Mouse (Mus musculus) ES-E14 (cell line): Measurements from ENCODE around the gene Ntsr2. TPM values are rescaled to one million over a fixed set of nuclear protein-coding genes. Genes with fewer than 3 reads are reported as not detected.

Experiments
- DNase-seq: peaks from one replicate; pipeline ENCODE4 v3.0.0-alpha.2; 2013; ENCODE audit warnings: low read depth, low spot score
- H3K27ac ChIP-seq: 2 replicates; pipeline ENCODE4 v1.5.1; 2012; ENCODE audit warnings: low read depth, mild to moderate bottlenecking, low read length, moderate library complexity, mixed read lengths; ENCODE audit not compliant: poor library complexity, insufficient read depth, severe bottlenecking
- H3K36me3 ChIP-seq: 2 replicates; pipeline ENCODE4 v1.6.1; 2012; ENCODE audit warnings: mild to moderate bottlenecking, low read length, moderate library complexity, mixed read lengths; ENCODE audit not compliant: control insufficient read depth, poor library complexity, insufficient read depth, severe bottlenecking
- H3K4me1 ChIP-seq, 2 experiments: fragments of 150-350 bp in 1 of 2; sonication (generic) in 1 of 2; 2 replicates each; pipeline ENCODE4 v1.6.1; 2012; ENCODE audit warnings: low read length in 2 of 2, mild to moderate bottlenecking in 1 of 2, mixed read lengths in 1 of 2; ENCODE audit not compliant: control insufficient read depth in 2 of 2, insufficient read depth in 2 of 2, poor library complexity in 1 of 2
- H3K4me3 ChIP-seq, 2 experiments: fragments of 150-350 bp in 1 of 2; sonication (generic) in 1 of 2; 2 replicates each; pipeline ENCODE4 v1.5.1; 2012; ENCODE audit warnings: low read length in 2 of 2, low read depth in 1 of 2, mild to moderate bottlenecking in 1 of 2, mixed read lengths in 1 of 2; ENCODE audit not compliant: insufficient read depth in 1 of 2, poor library complexity in 1 of 2, severe bottlenecking in 1 of 2
- H3K9ac ChIP-seq: 2 replicates; pipeline ENCODE4 v1.6.1; 2012; ENCODE audit warnings: low read depth, mild to moderate bottlenecking, low read length, mixed read lengths; ENCODE audit not compliant: poor library complexity, insufficient read depth, severe bottlenecking
- H3K9me3 ChIP-seq: fragments of 150-350 bp; sonication (generic); 2 replicates; pipeline ENCODE4 v1.6.1; 2012; ENCODE audit warnings: low read depth, mild to moderate bottlenecking, low read length; ENCODE audit not compliant: control insufficient read depth, insufficient read depth
- CHD2 ChIP-seq: IDR thresholded peaks from 2 replicates; pipeline ENCODE4 v1.6.1; 2014; ENCODE audit warnings: mild to moderate bottlenecking, low read depth, low read length, inconsistent platforms
- HCFC1 ChIP-seq: IDR thresholded peaks from 2 replicates; pipeline ENCODE4 v1.6.1; 2012; ENCODE audit warnings: low read length, inconsistent platforms, borderline replicate concordance; ENCODE audit not compliant: insufficient read depth
- MAFK ChIP-seq: IDR thresholded peaks from 2 replicates; pipeline ENCODE4 v1.6.1; 2014; ENCODE audit warnings: mild to moderate bottlenecking, low read depth, low read length, inconsistent platforms; ENCODE audit not compliant: insufficient read depth
- ZC3H11A ChIP-seq: IDR thresholded peaks from 2 replicates; pipeline ENCODE4 v1.6.1; 2012; ENCODE audit warnings: low read depth, mild to moderate bottlenecking, inconsistent platforms, low read length, borderline replicate concordance
- ZNF384 ChIP-seq: IDR thresholded peaks from 2 replicates; pipeline ENCODE4 v1.6.1; 2012; ENCODE audit warnings: low read depth, low read length, inconsistent platforms
- in situ Hi-C, 2 experiments: fragments of 600-800 bp; cut with MboI; formaldehyde crosslinking; loops; one replicate each; pipeline ENCODE4 v1.15.1; 2025; ENCODE audit warnings: low sequenced_read_pairs in 2 of 2, inconsistent platforms in 1 of 2; ENCODE audit not compliant: unreplicated experiment in 2 of 2
- total RNA-seq: library from RNA; depleted of rRNA; stranded (reverse); fragments of 300-350 nt; gene quantifications from 2 replicates; pipeline ENCODE4 v1.2.3, GENCODE M21; 2012

Gene Ntsr2
- total RNA-seq, 1 experiment, result not detected

GRCm38 (mm10) chr12:16630152-16630865, 22.9 kb upstream of the Ntsr2 start:
- in situ Hi-C loops, result no loop called here
- DNase-seq, result no peak
- Histone ChIP-seq H3K9me3 (no peaks in the 10 kb centered on the region), H3K36me3 (no peaks in the 10 kb centered on the region), H3K9ac (no peak overlapping the region), H3K4me3 (no peak overlapping the region), H3K4me1 (peaks cover 0 to 2% of the 10 kb centered on the region in 2 experiments; a peak in 1 of 4 replicates), H3K27ac (no peak overlapping the region)
- TF ChIP-seq MAFK (no peak), ZNF384 (no peak), CHD2 (no peak), HCFC1 (no peak), ZC3H11A (no peak)

GRCm38 (mm10) chr12:16630866-16631185, 22.4 kb upstream of the Ntsr2 start:
- no peak for TF ChIP-seq CHD2
- no peak for TF ChIP-seq ZNF384
- no peak for TF ChIP-seq HCFC1
- no peak for TF ChIP-seq MAFK
- no peak for TF ChIP-seq ZC3H11A
- Histone ChIP-seq H3K27ac (no peak overlapping the region), H3K9ac (no peak overlapping the region), H3K36me3 (no peaks in the 10 kb centered on the region), H3K4me1 (peaks cover 0 to 2% of the 10 kb centered on the region in 2 experiments; a peak in 1 of 4 replicates), H3K9me3 (no peaks in the 10 kb centered on the region), H3K4me3 (no peak overlapping the region)
- DNase-seq, result no peak
- in situ Hi-C loops, result no loop called here

DNA sequence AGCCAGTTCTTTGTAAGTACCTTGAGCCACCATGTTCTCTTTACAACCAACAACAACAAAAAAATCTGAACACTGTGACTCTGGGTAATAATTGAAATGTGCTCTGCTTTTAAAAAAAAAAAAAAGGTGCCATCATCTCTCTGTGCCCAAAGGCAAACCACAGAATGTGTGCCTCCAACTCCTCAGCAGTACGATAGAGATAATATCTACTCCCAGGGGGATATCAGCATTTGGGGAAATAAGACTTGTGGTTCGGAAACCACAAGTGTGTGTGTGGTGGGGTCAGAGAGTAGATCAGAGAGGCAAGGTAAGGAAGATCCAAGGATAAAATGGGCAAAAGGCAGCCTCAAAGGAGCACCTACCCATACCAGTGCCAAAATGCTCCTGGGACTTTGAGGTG, 21.8 kb upstream of the Ntsr2 start:
- no peak for TF ChIP-seq CHD2
- no peak for TF ChIP-seq MAFK
- no peak for TF ChIP-seq ZC3H11A
- no peak for TF ChIP-seq HCFC1
- TF ChIP-seq ZNF384, result no peak
- Histone ChIP-seq H3K4me1 (peaks cover 0 to 2% of the 10 kb centered on the region in 2 experiments; a peak in 1 of 4 replicates), H3K36me3 (no peaks in the 10 kb centered on the region), H3K4me3 (no peak overlapping the region), H3K27ac (no peak overlapping the region), H3K9me3 (no peaks in the 10 kb centered on the region), H3K9ac (no peak overlapping the region)
- DNase-seq, result no peak
- in situ Hi-C loops, result no loop called here

GRCm38 (mm10) chr12:16633235-16633634, 19.9 kb upstream of the Ntsr2 start:
- H3K4me3 ChIP-seq, result no peak overlapping the region
- no peak overlapping the region for H3K27ac ChIP-seq
- peaks cover 0 to 2% of the 10 kb centered on the region in 2 experiments; a peak in 1 of 4 replicates for H3K4me1 ChIP-seq
- H3K9ac ChIP-seq, result no peak overlapping the region
- no peaks in the 10 kb centered on the region for H3K36me3 ChIP-seq
- TF ChIP-seq HCFC1 (no peak), CHD2 (no peak), MAFK (no peak), ZC3H11A (no peak), ZNF384 (no peak)
- H3K9me3 ChIP-seq, result no peaks in the 10 kb centered on the region
- in situ Hi-C loops, result no loop called here
- no peak for DNase-seq
